Mouse (Mus musculus) hindbrain, embryonic 14.5 days (tissue): ENCODE results near the gene Tmem217. TPM values are rescaled to one million over a fixed set of nuclear protein-coding genes. Genes with fewer than 3 reads are reported as not detected.

Experiments used
- ATAC-seq: fragments of 200-750 bp; cut with Nextera tagmentation; 2 replicates; pipeline ENCODE4 v1.8.0; 2017; ENCODE audit warnings: moderate number of reproducible peaks, mild to moderate bottlenecking, moderate TSS enrichment, moderate library complexity; ENCODE audit not compliant: low FRiP score
- DNase-seq: peaks from one replicate; pipeline ENCODE4 v3.0.0-alpha.2; 2015; ENCODE audit warnings: low spot score
- H3K27ac ChIP-seq: fragments of 300-500 bp; sonication (generic); 2 replicates; pipeline ENCODE4 v1.5.1; 2014; ENCODE audit warnings: mild to moderate bottlenecking, moderate library complexity
- H3K27me3 ChIP-seq: fragments of 300-500 bp; sonication (generic); 2 replicates; pipeline ENCODE4 v1.6.1; 2014; ENCODE audit warnings: mild to moderate bottlenecking, low read length, mixed read lengths; ENCODE audit not compliant: control insufficient read depth, insufficient read depth
- H3K36me3 ChIP-seq: fragments of 300-500 bp; sonication (generic); replicated peaks from 2 replicates; pipeline ENCODE4 v1.6.1; 2014; ENCODE audit not compliant: control insufficient read depth, insufficient read depth
- H3K4me1 ChIP-seq: fragments of 300-500 bp; sonication (generic); replicated peaks from 2 replicates; pipeline ENCODE4 v1.6.1; 2014; ENCODE audit warnings: antibody characterized with exemption, low read length, mixed read lengths; ENCODE audit not compliant: control insufficient read depth, insufficient read depth
- H3K4me2 ChIP-seq: fragments of 300-500 bp; sonication (generic); replicated peaks from 2 replicates; pipeline ENCODE4 v1.6.1; 2014; ENCODE audit warnings: mild to moderate bottlenecking, moderate library complexity
- H3K4me3 ChIP-seq: fragments of 300-500 bp; sonication (generic); replicated peaks from 2 replicates; pipeline ENCODE4 v1.5.1; 2014; ENCODE audit warnings: mild to moderate bottlenecking, low read length
- H3K9ac ChIP-seq: fragments of 300-500 bp; sonication (generic); 2 replicates; pipeline ENCODE4 v1.6.1; 2014
- H3K9me3 ChIP-seq: fragments of 300-500 bp; sonication (generic); 2 replicates; pipeline ENCODE4 v1.6.1; 2016; ENCODE audit warnings: low read length; ENCODE audit not compliant: control insufficient read depth
- WGBS: fragments of 180-500 bp; shearing (Covaris S2); extraction: QIAGEN DNeasy Blood & Tissue Kit; methylation state at CpG from one replicate; pipeline ENCODE4 v1.1.7; 2014; 5-methylcytosine and 5-hydroxymethylcytosine counted together
- polyA plus RNA-seq: library from polyadenylated mRNA; unstranded; fragments of >200 nt; fragmentation: Nextera tagmentation; extraction: Ambion mirVana; gene quantifications from 2 replicates; pipeline ENCODE4 v1.2.1, GENCODE M21; 2014

The Tmem217 gene
- polyA plus RNA-seq, 1 experiment from 2014 or later, result 0.50 TPM

DNA sequence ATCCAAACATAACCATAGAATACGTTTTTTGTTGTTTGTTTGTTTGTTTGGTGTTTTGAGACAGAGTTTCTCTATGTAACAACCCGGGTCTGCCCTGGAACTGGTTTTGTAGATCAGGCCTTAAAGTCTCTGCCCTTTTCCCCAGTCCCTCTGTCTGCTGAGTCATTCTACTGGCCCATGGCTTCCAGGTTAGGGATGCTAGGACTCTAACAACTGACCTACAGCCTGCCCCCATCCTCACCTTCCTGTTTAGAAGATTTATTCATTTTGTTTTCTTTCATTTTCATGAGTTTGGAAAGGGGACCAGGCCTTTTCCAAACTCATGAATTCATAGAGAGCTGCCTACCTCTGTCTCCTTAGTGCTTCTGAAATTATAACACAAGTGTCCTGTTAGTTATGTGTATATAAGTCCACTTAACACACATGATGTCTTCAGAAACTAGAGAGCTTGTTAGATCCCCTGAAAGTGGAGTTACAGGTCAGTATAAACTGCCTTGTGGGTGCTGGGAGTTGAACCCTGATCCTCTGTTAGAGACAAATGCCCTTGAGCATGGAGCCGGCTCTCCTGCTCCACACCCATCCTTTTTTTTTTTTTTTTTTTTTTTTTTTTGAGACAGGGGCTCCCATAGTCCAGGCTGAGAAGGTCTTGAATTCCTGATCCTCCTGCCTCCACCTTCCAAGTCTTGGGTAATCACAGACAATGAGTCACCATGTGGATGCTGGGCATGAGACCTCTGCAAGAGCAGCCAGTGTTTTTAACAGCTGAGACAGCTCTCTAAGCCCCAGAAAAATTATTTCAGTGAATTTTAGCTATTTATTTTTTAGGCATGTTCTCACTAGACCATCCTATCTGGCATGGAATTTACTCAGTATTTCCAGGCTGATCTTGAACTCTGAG is 66.6 kb downstream of the Tmem217 start:
- DNase-seq, result no peak
- Histone ChIP-seq H3K27me3 (no peaks in the 10 kb centered on the region), H3K36me3 (no peaks in the 10 kb centered on the region), H3K9me3 (no peaks in the 10 kb centered on the region), H3K27ac (no peak overlapping the region), H3K9ac (no peak overlapping the region), H3K4me1 (peaks cover 5% of the 10 kb centered on the region; the same call in 1 of the 2 replicates), H3K4me3 (no peak overlapping the region), H3K4me2 (no peak overlapping the region)
- 78% methylated on average over 3 of the region's 3 CpGs for WGBS
- no peak for ATAC-seq

DNA sequence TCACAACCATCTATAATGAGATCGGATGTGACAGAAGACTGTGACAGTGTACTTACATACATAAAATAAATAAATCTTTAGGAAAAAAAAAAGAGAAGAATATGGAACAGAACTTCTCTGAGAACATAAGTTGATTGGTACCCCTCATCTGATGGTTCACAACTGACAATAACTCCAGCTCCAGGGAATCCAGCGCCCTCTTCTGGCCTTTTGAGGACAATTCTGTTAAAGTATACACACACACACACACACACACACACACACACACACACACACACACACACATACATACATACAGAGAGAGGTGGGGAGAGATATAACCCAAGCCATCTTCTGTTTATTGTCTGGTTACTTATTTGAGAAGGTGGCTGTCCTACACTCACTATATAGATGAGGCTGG is 67.8 kb downstream of the Tmem217 start:
- no peak overlapping the region for H3K4me2 ChIP-seq
- ATAC-seq, result no peak
- H3K36me3 ChIP-seq, result no peaks in the 10 kb centered on the region
- no peaks in the 10 kb centered on the region for H3K9me3 ChIP-seq
- peaks cover 5% of the 10 kb centered on the region; the same call in 1 of the 2 replicates for H3K4me1 ChIP-seq
- H3K4me3 ChIP-seq, result no peak overlapping the region
- H3K27me3 ChIP-seq, result no peaks in the 10 kb centered on the region
- no peak for DNase-seq
- no peak overlapping the region for H3K9ac ChIP-seq
- H3K27ac ChIP-seq, result no peak overlapping the region
- WGBS, result 100% methylated on average over 2 of the region's 2 CpGs

DNA sequence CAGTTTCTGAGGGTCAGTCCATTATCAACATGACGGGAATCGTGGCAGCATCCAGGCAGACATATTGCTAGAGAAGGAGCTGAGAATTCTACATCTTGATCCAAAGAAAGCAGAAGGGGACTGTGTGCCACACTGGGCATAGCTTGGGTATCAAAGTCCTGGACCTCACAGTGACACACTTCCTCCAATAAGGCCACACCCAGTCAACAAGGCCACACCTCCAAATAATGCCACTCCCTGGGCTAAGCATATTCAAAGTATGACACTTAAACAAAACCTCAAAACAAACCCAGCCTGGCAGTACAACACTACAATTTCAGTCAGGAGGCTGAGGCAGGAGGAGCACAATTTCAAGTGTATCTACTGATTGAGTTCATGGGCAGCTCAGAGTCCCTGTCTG is 68.9 kb downstream of the Tmem217 start:
- Histone ChIP-seq H3K9me3 (no peaks in the 10 kb centered on the region), H3K9ac (no peak overlapping the region), H3K27me3 (no peaks in the 10 kb centered on the region), H3K36me3 (no peaks in the 10 kb centered on the region), H3K4me2 (no peak overlapping the region), H3K4me1 (no peaks in the 10 kb centered on the region), H3K4me3 (no peak overlapping the region), H3K27ac (no peak overlapping the region)
- WGBS, result 98% methylated on average over 2 of the region's 2 CpGs
- ATAC-seq (no peak), DNase-seq (no peak)

GRCm38 (mm10) chr17:29482632-29483031 is 69.6 kb downstream of the Tmem217 start:
- no peaks in the 10 kb centered on the region for H3K36me3 ChIP-seq
- no peaks in the 10 kb centered on the region for H3K9me3 ChIP-seq
- no peak for DNase-seq
- 92% methylated on average over 7 of the region's 7 CpGs for WGBS
- H3K27me3 ChIP-seq, result no peaks in the 10 kb centered on the region
- H3K4me3 ChIP-seq, result no peak overlapping the region
- H3K4me2 ChIP-seq, result no peak overlapping the region
- no peak for ATAC-seq
- no peak overlapping the region for H3K9ac ChIP-seq
- H3K27ac ChIP-seq, result no peak overlapping the region
- H3K4me1 ChIP-seq, result no peaks in the 10 kb centered on the region

- no peak for ATAC-seq
- WGBS, result 93% methylated on average over 2 of the region's 2 CpGs
- H3K27me3 ChIP-seq, result no peaks in the 10 kb centered on the region
These were observed 71.9 kb downstream of the Tmem217 start for GRCm38 (mm10) chr17:29480256-29480655.

DNA sequence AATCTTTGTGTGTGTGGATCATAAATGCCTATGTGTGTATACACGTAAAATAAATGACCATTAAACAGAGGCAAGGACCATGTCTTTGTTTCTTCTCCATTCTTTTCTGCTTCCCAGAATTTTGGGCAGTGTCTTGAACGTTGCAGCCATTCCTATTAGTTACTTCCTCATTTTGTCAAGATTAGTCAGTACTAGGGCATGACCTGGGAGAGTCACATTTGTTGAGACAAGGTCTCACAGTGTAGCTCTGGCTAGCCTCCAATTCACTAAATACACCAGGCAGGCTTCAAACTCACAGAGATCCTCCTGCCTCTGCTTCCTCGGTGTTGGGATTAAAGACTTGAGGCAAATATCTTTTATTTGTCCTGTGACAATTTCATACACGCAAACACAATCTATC is 73.9 kb downstream of the Tmem217 start:
- H3K4me3 ChIP-seq, result no peak overlapping the region
- H3K9ac ChIP-seq, result no peak overlapping the region
- no peaks in the 10 kb centered on the region for H3K36me3 ChIP-seq
- no peak overlapping the region for H3K4me2 ChIP-seq
- no peak overlapping the region for H3K27ac ChIP-seq
- WGBS, result 92% methylated on average over 4 of the region's 4 CpGs
- H3K9me3 ChIP-seq, result no peaks in the 10 kb centered on the region
- no peaks in the 10 kb centered on the region for H3K27me3 ChIP-seq
- H3K4me1 ChIP-seq, result no peaks in the 10 kb centered on the region
- no peak for ATAC-seq
- DNase-seq, result no peak

More at GRCm38 (mm10) chr17:29480256-29480655, 71.9 kb downstream of the Tmem217 start:
- H3K27ac ChIP-seq, result no peak overlapping the region
- H3K4me2 ChIP-seq, result no peak overlapping the region
- H3K9ac ChIP-seq, result no peak overlapping the region
- H3K9me3 ChIP-seq, result no peaks in the 10 kb centered on the region
- no peak overlapping the region for H3K4me3 ChIP-seq
- no peak for DNase-seq
- H3K36me3 ChIP-seq, result no peaks in the 10 kb centered on the region
- no peaks in the 10 kb centered on the region for H3K4me1 ChIP-seq

DNA sequence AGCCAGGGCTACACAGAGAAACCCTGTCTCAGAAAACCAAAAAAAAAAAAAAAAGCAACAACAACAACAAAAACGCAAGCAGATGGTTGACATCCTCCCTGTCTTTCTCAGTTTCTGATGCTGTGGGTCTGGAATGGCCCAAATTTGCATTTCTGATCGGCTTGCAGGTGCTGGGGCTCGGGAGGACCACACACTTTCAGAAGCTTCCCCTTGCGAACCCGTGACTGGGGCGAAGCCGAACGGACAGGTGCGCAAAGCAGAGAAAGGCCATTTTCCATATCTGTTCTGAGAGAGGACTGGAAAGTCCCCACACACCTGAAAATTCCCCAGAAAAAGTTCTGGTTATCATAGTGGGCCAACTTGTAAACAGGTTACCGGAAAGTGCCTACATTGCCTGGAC is 74.8 kb downstream of the Tmem217 start:
- no peak for DNase-seq
- Histone ChIP-seq H3K27ac (no peak overlapping the region), H3K27me3 (no peaks in the 10 kb centered on the region), H3K36me3 (no peaks in the 10 kb centered on the region), H3K9me3 (no peaks in the 10 kb centered on the region), H3K4me1 (no peaks in the 10 kb centered on the region), H3K4me2 (no peak overlapping the region), H3K4me3 (no peak overlapping the region), H3K9ac (no peak overlapping the region)
- no peak for ATAC-seq
- 85% methylated on average over 10 of the region's 10 CpGs for WGBS

DNA sequence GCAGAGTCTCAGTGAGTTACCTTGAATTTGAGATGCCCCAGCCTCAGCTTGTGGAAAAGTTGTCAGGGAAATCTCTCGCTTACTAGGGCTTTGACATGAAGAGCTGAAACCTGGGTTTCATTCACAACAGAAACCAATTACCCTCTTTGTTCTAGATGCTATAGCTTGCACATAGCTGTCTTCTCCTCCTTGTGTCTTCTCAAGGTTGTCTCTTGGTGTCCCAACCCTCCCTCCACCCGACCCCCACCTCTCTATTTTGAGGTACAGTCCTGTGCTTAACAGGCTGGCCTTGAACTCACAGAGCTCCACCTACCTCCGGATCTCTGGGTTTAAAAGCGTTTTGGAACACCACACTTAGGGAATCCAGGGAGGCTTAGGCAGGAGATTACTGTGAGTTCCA is 75.7 kb downstream of the Tmem217 start:
- ATAC-seq, result no peak
- no peaks in the 10 kb centered on the region for H3K27me3 ChIP-seq
- H3K27ac ChIP-seq, result no peak overlapping the region
- no peaks in the 10 kb centered on the region for H3K4me1 ChIP-seq
- DNase-seq, result no peak
- 78% methylated on average over 4 of the region's 4 CpGs for WGBS
- no peak overlapping the region for H3K4me2 ChIP-seq
- no peaks in the 10 kb centered on the region for H3K36me3 ChIP-seq
- H3K9me3 ChIP-seq, result 0 out of 2 replicates have a peak, but pooled peaks cover 4% of the 10 kb centered on the region
- H3K9ac ChIP-seq, result no peak overlapping the region
- H3K4me3 ChIP-seq, result no peak overlapping the region
